Mouse (Mus musculus) forebrain, embryonic 15.5 days (tissue): ENCODE measurements around the gene Zdhhc22. TPM values are rescaled to one million over a fixed set of nuclear protein-coding genes. Genes with fewer than 3 reads are reported as not detected.

ENCODE experiments used
- ATAC-seq: fragments of 200-750 bp; cut with Nextera tagmentation; replicated peaks from 2 replicates; pipeline ENCODE4 v1.8.0; 2017; ENCODE audit warnings: mild to moderate bottlenecking, moderate TSS enrichment, moderate library complexity
- H3K27ac ChIP-seq: fragments of 300-500 bp; sonication (generic); replicated peaks from 2 replicates; pipeline ENCODE4 v1.5.1; 2015; ENCODE audit warnings: mild to moderate bottlenecking, inconsistent platforms
- H3K27me3 ChIP-seq: fragments of 300-500 bp; sonication (generic); 2 replicates; pipeline ENCODE4 v1.6.1; 2015; ENCODE audit warnings: inconsistent platforms
- H3K36me3 ChIP-seq: fragments of 300-500 bp; sonication (generic); 2 replicates; pipeline ENCODE4 v1.6.1; 2015; ENCODE audit warnings: mild to moderate bottlenecking, inconsistent platforms
- H3K4me1 ChIP-seq: fragments of 300-500 bp; sonication (generic); 2 replicates; pipeline ENCODE4 v1.6.1; 2015; ENCODE audit warnings: inconsistent platforms
- H3K4me2 ChIP-seq: fragments of 300-500 bp; sonication (generic); replicated peaks from 2 replicates; pipeline ENCODE4 v1.6.1; 2015; ENCODE audit warnings: mild to moderate bottlenecking, inconsistent platforms
- H3K4me3 ChIP-seq: fragments of 300-500 bp; sonication (generic); 2 replicates; pipeline ENCODE4 v1.5.1; 2015; ENCODE audit warnings: mild to moderate bottlenecking, inconsistent platforms
- H3K9ac ChIP-seq: fragments of 300-500 bp; sonication (generic); replicated peaks from 2 replicates; pipeline ENCODE4 v1.6.1; 2015; ENCODE audit warnings: mild to moderate bottlenecking, inconsistent platforms
- H3K9me3 ChIP-seq: fragments of 300-500 bp; sonication (generic); 2 replicates; pipeline ENCODE4 v1.6.1; 2016; ENCODE audit warnings: inconsistent platforms
- WGBS: fragments of 180-500 bp; shearing (Covaris S2); methylation state at CpG from one replicate; pipeline ENCODE4 v1.1.7; 2015; ENCODE audit warnings: mixed read lengths; 5-methylcytosine and 5-hydroxymethylcytosine counted together
- polyA plus RNA-seq: library from polyadenylated mRNA; unstranded; fragments of >200 nt; fragmentation: Nextera tagmentation; extraction: Ambion mirVana; gene quantifications from 2 replicates; pipeline ENCODE4 v1.2.1, GENCODE M21; 2015

The Zdhhc22 gene
- polyA plus RNA-seq, 1 experiment from 2014 or later = 6.6 TPM

GRCm38 (mm10) chr12:86941734-86942486, 48.3 kb downstream of the Zdhhc22 start:
- Histone ChIP-seq H3K9ac (no peak overlapping the region), H3K27ac (peak overlapping the region; percentile 88), H3K4me1 (peaks cover 33% of the 10 kb centered on the region), H3K36me3 (no peaks in the 10 kb centered on the region), H3K4me2 (peak overlapping the region; percentile 23; the same call in 1 of the 2 replicates), H3K9me3 (no peaks in the 10 kb centered on the region), H3K4me3 (no peak overlapping the region), H3K27me3 (no peaks in the 10 kb centered on the region)
- WGBS = 6% methylated on average over 5 of the region's 5 CpGs
- peak; percentile 65 for ATAC-seq

- H3K4me2 ChIP-seq = peak overlapping the region; percentile 25
- ATAC-seq = peak; percentile 74
- H3K4me3 ChIP-seq = no peak overlapping the region
- peak overlapping the region; percentile 2 for H3K9ac ChIP-seq
- no peaks in the 10 kb centered on the region for H3K9me3 ChIP-seq
- H3K36me3 ChIP-seq = no peaks in the 10 kb centered on the region
- WGBS = 4% methylated on average over 11 of the region's 11 CpGs
- peaks cover 32% of the 10 kb centered on the region for H3K4me1 ChIP-seq
- H3K27me3 ChIP-seq = no peaks in the 10 kb centered on the region
- peak overlapping the region; percentile 88 for H3K27ac ChIP-seq
Measured at GRCm38 (mm10) chr12:86941173-86941572, 49.1 kb downstream of the Zdhhc22 start.

GRCm38 (mm10) chr12:86938571-86938970, 51.7 kb downstream of the Zdhhc22 start:
- Histone ChIP-seq H3K4me2 (no peak overlapping the region), H3K27ac (no peak overlapping the region), H3K4me1 (peaks cover 23% of the 10 kb centered on the region), H3K36me3 (no peaks in the 10 kb centered on the region), H3K27me3 (no peaks in the 10 kb centered on the region), H3K4me3 (no peak overlapping the region), H3K9ac (no peak overlapping the region), H3K9me3 (no peaks in the 10 kb centered on the region)
- no peak for ATAC-seq
- WGBS = 82% methylated on average over 9 of the region's 9 CpGs

- Histone ChIP-seq H3K4me2 (no peak overlapping the region), H3K9ac (no peak overlapping the region)
- 83% methylated on average over 11 of the region's 11 CpGs for WGBS
Measured at GRCm38 (mm10) chr12:86936587-86937343, 53.5 kb downstream of the Zdhhc22 start.

GRCm38 (mm10) chr12:86935692-86936282, 54.4 kb downstream of the Zdhhc22 start:
- H3K4me2 ChIP-seq = no peak overlapping the region
- peaks cover 11% of the 10 kb centered on the region for H3K4me1 ChIP-seq
- H3K36me3 ChIP-seq = no peaks in the 10 kb centered on the region
- ATAC-seq = no peak
- no peaks in the 10 kb centered on the region for H3K9me3 ChIP-seq
- H3K27me3 ChIP-seq = no peaks in the 10 kb centered on the region
- no peak overlapping the region for H3K9ac ChIP-seq
- 85% methylated on average over 8 of the region's 8 CpGs for WGBS
- H3K27ac ChIP-seq = no peak overlapping the region
- H3K4me3 ChIP-seq = no peak overlapping the region

More at GRCm38 (mm10) chr12:86936587-86937343, 53.5 kb downstream of the Zdhhc22 start:
- Histone ChIP-seq H3K9me3 (no peaks in the 10 kb centered on the region), H3K36me3 (no peaks in the 10 kb centered on the region), H3K27ac (no peak overlapping the region), H3K4me1 (peaks cover 21% of the 10 kb centered on the region), H3K27me3 (no peaks in the 10 kb centered on the region), H3K4me3 (no peak overlapping the region)
- ATAC-seq = no peak

GRCm38 (mm10) chr12:86934748-86935147, 55.5 kb downstream of the Zdhhc22 start:
- WGBS = 83% methylated on average over 1 of the region's 1 CpGs

GRCm38 (mm10) chr12:86932575-86932952, 57.7 kb downstream of the Zdhhc22 start:
- no peak overlapping the region for H3K9ac ChIP-seq
- H3K4me2 ChIP-seq = no peak overlapping the region
- 22% methylated on average over 6 of the region's 6 CpGs for WGBS
- H3K4me1 ChIP-seq = peaks cover 7% of the 10 kb centered on the region; the same call in 1 of the 2 replicates
- no peak overlapping the region for H3K27ac ChIP-seq
- ATAC-seq = no peak
- H3K9me3 ChIP-seq = no peaks in the 10 kb centered on the region
- no peaks in the 10 kb centered on the region for H3K27me3 ChIP-seq
- no peaks in the 10 kb centered on the region for H3K36me3 ChIP-seq
- H3K4me3 ChIP-seq = no peak overlapping the region

More at GRCm38 (mm10) chr12:86934748-86935147, 55.5 kb downstream of the Zdhhc22 start:
- H3K4me2 ChIP-seq = no peak overlapping the region
- no peak overlapping the region for H3K27ac ChIP-seq
- H3K4me1 ChIP-seq = peaks cover 7% of the 10 kb centered on the region; the same call in 1 of the 2 replicates
- no peaks in the 10 kb centered on the region for H3K27me3 ChIP-seq
- H3K9ac ChIP-seq = no peak overlapping the region
- no peak for ATAC-seq
- H3K9me3 ChIP-seq = no peaks in the 10 kb centered on the region
- no peaks in the 10 kb centered on the region for H3K36me3 ChIP-seq
- no peak overlapping the region for H3K4me3 ChIP-seq

GRCm38 (mm10) chr12:86931919-86932574, 58.2 kb downstream of the Zdhhc22 start:
- ATAC-seq = no peak
- Histone ChIP-seq H3K27ac (no peak overlapping the region), H3K9ac (no peak overlapping the region), H3K9me3 (no peaks in the 10 kb centered on the region), H3K4me1 (peaks cover 7% of the 10 kb centered on the region; the same call in 1 of the 2 replicates), H3K36me3 (no peaks in the 10 kb centered on the region), H3K27me3 (no peaks in the 10 kb centered on the region), H3K4me3 (no peak overlapping the region), H3K4me2 (no peak overlapping the region)
- WGBS = 14% methylated on average over 7 of the region's 7 CpGs

- ATAC-seq = no peak
Measured at GRCm38 (mm10) chr12:86930934-86931729, 59.1 kb downstream of the Zdhhc22 start.

More at GRCm38 (mm10) chr12:86930934-86931729, 59.1 kb downstream of the Zdhhc22 start:
- no peaks in the 10 kb centered on the region for H3K9me3 ChIP-seq
- 74% methylated on average over 6 of the region's 6 CpGs for WGBS
- no peaks in the 10 kb centered on the region for H3K27me3 ChIP-seq
- no peaks in the 10 kb centered on the region for H3K36me3 ChIP-seq
- H3K4me1 ChIP-seq = peaks cover 7% of the 10 kb centered on the region; the same call in 1 of the 2 replicates
- no peak overlapping the region for H3K9ac ChIP-seq
- H3K4me2 ChIP-seq = no peak overlapping the region
- no peak overlapping the region for H3K27ac ChIP-seq
- H3K4me3 ChIP-seq = no peak overlapping the region
